Mouse (Mus musculus): ENCODE measurements around the gene Crim1.

DNA sequence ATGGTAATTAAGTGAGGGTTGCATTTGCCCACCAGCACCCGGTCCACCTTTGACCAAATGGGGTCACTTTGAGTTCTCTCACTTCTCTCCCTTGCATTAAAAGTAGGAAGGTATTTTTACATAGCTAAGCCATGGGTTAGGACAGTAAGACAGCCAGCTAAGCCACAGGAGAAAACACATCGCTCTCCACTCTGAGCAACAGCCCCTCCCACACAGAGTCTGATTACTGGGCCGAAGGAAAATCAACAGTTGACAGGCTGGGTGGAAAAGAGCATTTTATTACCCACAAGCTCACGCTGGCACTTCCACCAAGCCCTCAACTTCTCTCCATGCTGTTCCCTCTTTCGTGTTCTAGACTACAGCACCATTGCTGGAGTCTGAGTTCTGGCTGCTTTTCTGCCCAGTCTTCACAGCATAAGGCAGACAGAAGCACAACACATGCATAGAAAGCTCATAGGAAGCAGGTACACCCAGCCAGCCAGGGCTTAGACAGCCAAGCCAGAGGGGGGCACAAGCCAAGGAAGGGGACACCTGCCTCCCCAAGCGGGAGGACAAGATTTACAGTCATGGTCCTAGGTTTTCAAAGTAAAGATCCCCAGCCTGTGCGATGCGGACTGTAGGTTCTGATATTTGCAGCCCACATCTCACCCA is 179.2 kb downstream of the Crim1 start:
- TF ChIP-seq FLI1 (IDR thresholded peaks at IDR 0.05; ENCODE audit: low read length) (no peak), GATA1 (IDR thresholded peaks at IDR 0.05; ENCODE audit: borderline replicate concordance, low read length) (no peak)
